Mouse (Mus musculus) kidney, postnatal 0 days (tissue): ENCODE measurements at regions not wholly inside any gene's neighbourhood (a gene's known extent, or its start where the extent isn't known, plus 50 kb on each side); places are given as distances from the start of the nearest gene placed in this dataset.
"Not testable (repeated sequence)": the region's sequence is repeated elsewhere in the genome, so short reads cannot be mapped to it uniquely, and the experiment has no call there.

Experiments
- ATAC-seq: fragments of 200-750 bp; cut with Nextera tagmentation; replicated peaks from 2 replicates; pipeline ENCODE4 v1.8.0; 2017; ENCODE audit warnings: low read depth, moderate number of reproducible peaks, moderate TSS enrichment, moderate library complexity; ENCODE audit not compliant: low FRiP score
- DNase-seq: peaks from one replicate; pipeline ENCODE4 v3.0.0-alpha.2; 2016; ENCODE audit warnings: low spot score
- H3K27ac ChIP-seq: fragments of 300-500 bp; sonication (generic); 2 replicates; pipeline ENCODE4 v1.5.1; 2014; ENCODE audit warnings: mild to moderate bottlenecking
- H3K27me3 ChIP-seq: fragments of 300-500 bp; sonication (generic); 2 replicates; pipeline ENCODE4 v1.6.1; 2014; ENCODE audit warnings: low read length, mixed read lengths; ENCODE audit not compliant: insufficient read depth
- H3K36me3 ChIP-seq: fragments of 300-500 bp; sonication (generic); 2 replicates; pipeline ENCODE4 v1.6.1; 2014; ENCODE audit warnings: low read length, mixed read lengths; ENCODE audit not compliant: insufficient read depth
- H3K4me1 ChIP-seq: fragments of 300-500 bp; sonication (generic); replicated peaks from 2 replicates; pipeline ENCODE4 v1.6.1; 2014; ENCODE audit warnings: antibody characterized with exemption, low read length, mixed read lengths; ENCODE audit not compliant: insufficient read depth
- H3K4me2 ChIP-seq: fragments of 300-500 bp; sonication (generic); 2 replicates; pipeline ENCODE4 v1.6.1; 2014; ENCODE audit warnings: mild to moderate bottlenecking, low read length, moderate library complexity, mixed read lengths
- H3K4me3 ChIP-seq: fragments of 300-500 bp; sonication (generic); replicated peaks from 2 replicates; pipeline ENCODE4 v1.5.1; 2014; ENCODE audit warnings: low read depth, low read length
- H3K9ac ChIP-seq: fragments of 300-500 bp; sonication (generic); 2 replicates; pipeline ENCODE4 v1.6.1; 2014; ENCODE audit warnings: low read depth, low read length
- H3K9me3 ChIP-seq: fragments of 300-500 bp; sonication (generic); replicated peaks from 2 replicates; pipeline ENCODE4 v1.6.1; 2016; ENCODE audit warnings: low read length, inconsistent platforms, mixed read lengths
- CTCF ChIP-seq: IDR thresholded peaks from 2 replicates; pipeline ENCODE4 v1.5.1; 2016; ENCODE audit warnings: antibody characterized with exemption, low read depth, mild to moderate bottlenecking, moderate library complexity
- WGBS: fragments of 180-500 bp; shearing (Covaris S2); extraction: QIAGEN DNeasy Blood & Tissue Kit; methylation state at CpG from one replicate; pipeline ENCODE4 v1.1.7; 2014; 5-methylcytosine and 5-hydroxymethylcytosine counted together

DNA sequence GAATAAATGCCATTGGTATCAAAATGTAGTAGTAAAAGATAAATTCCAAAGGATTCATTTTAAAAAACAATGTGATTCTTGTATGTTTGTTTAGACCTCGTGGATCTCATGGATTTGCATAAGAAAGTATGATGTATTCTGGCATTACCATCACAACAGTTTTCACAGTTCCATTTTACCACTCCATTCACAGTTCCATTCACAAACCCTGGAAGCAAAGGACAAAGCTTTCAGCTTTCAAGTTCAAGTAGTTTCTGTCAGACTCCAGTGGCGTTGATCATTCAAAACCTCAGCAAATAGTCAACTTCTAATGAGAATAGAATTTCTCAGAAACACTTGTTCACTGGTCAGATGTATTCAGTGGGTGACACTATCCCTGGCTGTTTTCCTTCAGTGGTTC is 1157.9 kb upstream of the Cntn5 start:
- Histone ChIP-seq H3K4me3 (no peak overlapping the region), H3K9ac (no peak overlapping the region), H3K27me3 (no peaks in the 10 kb centered on the region), H3K36me3 (no peaks in the 10 kb centered on the region), H3K27ac (no peak overlapping the region), H3K4me2 (no peak overlapping the region), H3K9me3 (no peaks in the 10 kb centered on the region), H3K4me1 (no peaks in the 10 kb centered on the region)
- DNase-seq (no peak), ATAC-seq (no peak)
- no peak for TF ChIP-seq CTCF
- WGBS: 50% methylated on average over 2 of the region's 2 CpGs

DNA sequence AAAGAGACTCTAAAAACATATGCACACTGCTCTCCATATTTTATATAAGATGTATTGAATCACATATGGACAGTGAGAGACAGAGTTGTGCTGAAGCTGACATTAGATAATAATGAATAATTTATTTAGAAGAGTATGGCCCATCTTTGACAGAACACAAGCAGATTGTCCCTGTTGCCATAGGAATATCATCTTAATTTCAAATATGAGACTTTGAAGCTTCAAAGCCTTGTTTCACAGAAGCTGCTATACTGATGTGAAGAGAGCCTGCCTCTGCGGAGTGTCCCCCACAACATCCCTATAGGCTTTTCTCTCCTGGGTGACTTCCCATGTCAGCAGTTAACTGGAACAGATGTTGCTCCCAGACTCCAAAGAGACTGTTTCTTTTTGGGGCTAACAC is 1147.9 kb upstream of the Cntn5 start:
- ATAC-seq (no peak), DNase-seq (no peak)
- Histone ChIP-seq H3K4me1 (no peaks in the 10 kb centered on the region), H3K9me3 (no peaks in the 10 kb centered on the region), H3K27me3 (no peaks in the 10 kb centered on the region), H3K9ac (no peak overlapping the region), H3K4me2 (no peak overlapping the region), H3K27ac (no peak overlapping the region), H3K4me3 (no peak overlapping the region), H3K36me3 (no peaks in the 10 kb centered on the region)
- no peak for TF ChIP-seq CTCF
- 83% methylated on average over 1 of the region's 1 CpGs for WGBS

DNA sequence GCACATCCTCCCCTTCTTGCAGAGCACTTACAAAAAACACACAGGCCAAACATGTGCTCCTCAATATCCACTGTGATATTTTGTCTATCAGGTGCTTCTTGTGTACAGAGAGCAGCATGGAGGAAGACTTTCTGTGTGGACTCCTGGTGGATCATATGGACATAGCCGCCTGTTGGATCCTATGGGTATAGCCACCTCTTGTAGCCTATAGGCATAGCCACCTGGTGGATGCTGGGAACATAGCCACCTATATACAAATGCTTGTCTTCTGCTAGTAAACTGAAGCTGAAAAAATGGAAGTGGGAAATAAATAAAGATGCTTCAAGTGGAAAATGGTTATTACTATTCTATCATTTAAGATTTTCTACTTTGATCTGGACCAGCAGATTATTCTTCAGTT is 1111.4 kb upstream of the Cntn5 start:
- Histone ChIP-seq H3K27me3 (no peaks in the 10 kb centered on the region), H3K4me3 (no peak overlapping the region), H3K27ac (no peak overlapping the region), H3K9ac (no peak overlapping the region), H3K4me2 (no peak overlapping the region), H3K4me1 (no peaks in the 10 kb centered on the region), H3K36me3 (no peaks in the 10 kb centered on the region), H3K9me3 (no peaks in the 10 kb centered on the region)
- TF ChIP-seq CTCF: peak; percentile 26; the same call in 1 of the 2 replicates
- no peak for ATAC-seq
- 73% methylated on average over 1 of the region's 1 CpGs for WGBS
- DNase-seq: no peak

DNA sequence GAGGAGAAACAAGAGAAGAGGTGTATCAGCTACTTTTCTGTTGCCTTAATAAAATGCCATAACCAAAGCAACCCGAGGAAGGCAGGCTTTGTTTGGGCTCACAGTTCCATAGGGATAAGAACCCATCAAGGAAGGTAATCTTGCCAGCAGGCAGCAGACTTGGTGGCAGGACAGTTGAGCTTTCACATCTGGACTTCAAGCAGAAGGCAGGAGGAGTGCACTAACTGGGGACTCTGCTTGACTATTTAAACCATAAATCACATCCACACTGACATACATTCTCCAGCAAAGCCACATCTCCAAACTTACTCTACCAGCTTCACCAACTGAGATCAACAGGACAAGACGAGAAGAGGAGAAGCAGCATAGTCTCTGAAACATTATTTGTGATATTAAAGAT is 1094.0 kb upstream of the Cntn5 start:
- H3K4me1 ChIP-seq: no peaks in the 10 kb centered on the region
- no peaks in the 10 kb centered on the region for H3K36me3 ChIP-seq
- ATAC-seq (no peak), DNase-seq (peak; percentile 27)
- no peaks in the 10 kb centered on the region for H3K9me3 ChIP-seq
- no peak overlapping the region for H3K9ac ChIP-seq
- WGBS: 21% methylated on average over 2 of the region's 2 CpGs
- no peak overlapping the region for H3K4me3 ChIP-seq
- no peak overlapping the region for H3K27ac ChIP-seq
- no peak for TF ChIP-seq CTCF
- H3K27me3 ChIP-seq: no peaks in the 10 kb centered on the region
- no peak overlapping the region for H3K4me2 ChIP-seq

DNA sequence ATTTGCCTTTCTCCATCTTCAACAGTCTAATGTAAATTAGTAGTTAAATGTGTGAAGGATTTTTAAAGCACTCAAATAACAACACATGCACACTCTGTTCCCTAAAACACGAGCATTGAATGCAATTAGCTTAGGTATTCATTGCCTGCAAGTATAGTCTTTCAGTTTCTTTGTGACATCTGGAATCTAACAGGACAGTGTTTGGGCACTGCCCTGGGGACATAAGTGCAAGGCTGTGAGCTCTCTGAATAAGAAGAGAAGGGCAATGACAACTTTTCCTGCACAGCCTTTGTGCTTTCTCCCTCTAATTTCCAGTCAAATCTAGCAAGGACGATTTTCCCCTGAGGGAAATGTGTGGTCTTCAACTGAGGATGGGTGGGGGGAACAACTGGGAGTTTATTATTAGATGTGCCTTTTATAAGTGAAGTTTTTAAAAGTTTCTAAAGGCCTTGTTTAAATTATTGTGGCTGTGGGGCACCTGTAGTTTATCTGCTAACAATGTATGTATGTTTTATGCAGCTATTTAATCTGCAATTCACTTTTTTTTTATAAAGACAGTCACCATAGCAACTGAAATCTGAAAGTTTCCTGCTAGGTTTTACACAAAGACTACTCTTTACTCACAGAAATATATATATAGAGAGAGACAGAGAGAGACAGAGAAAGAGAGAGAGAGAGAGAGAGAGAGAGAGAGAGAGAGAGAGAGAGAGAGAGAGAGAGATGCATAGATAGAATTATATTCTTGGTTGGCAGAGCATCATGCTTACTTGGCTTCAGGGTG is 1077.7 kb upstream of the Cntn5 start:
- DNase-seq (no peak), ATAC-seq (no peak)
- Histone ChIP-seq H3K9me3 (no peaks in the 10 kb centered on the region), H3K27me3 (no peaks in the 10 kb centered on the region), H3K9ac (no peak overlapping the region), H3K36me3 (no peaks in the 10 kb centered on the region), H3K4me3 (no peak overlapping the region), H3K4me2 (no peak overlapping the region), H3K4me1 (no peaks in the 10 kb centered on the region), H3K27ac (no peak overlapping the region)
- WGBS: 38% methylated on average over 2 of the region's 2 CpGs
- TF ChIP-seq CTCF: no peak

DNA sequence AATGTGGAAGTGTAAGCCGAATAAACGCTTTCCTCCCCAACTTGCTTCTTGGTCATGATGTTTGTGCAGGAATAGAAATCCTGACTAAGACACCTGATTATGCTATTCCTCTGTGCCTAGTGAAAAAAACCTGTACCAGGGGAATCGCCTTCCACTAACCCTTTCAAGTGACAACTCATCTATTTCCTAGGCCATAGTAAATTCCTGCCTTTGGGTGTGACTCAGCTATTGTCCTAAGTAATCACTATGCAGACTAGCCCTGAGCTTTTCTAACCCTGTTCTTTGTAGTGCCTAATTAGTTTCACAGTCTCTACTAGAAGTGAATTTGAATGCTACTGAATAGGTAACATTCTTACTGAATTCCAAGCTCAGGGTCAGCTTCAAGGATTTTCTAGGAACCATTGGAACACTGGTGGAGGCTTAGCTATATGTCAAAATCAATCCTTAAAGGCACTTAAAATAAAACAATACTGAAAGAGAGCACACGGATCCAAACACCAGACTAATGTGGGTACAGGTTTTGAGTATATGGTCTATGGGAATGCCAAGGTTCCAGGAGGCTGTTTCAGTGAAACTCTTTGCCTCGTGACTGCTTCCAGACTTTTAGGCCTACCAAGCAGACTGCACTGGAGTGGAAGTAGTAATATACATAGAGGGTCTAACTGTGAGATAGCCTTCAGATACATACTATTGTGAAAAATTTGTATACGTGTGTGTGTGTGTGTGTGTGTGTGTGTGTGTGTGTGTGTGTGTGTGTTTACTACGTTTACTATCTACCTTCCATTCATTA is 1036.3 kb upstream of the Cntn5 start:
- not testable (repeated sequence) for H3K36me3 ChIP-seq, H3K9me3 ChIP-seq, H3K4me1 ChIP-seq, ATAC-seq, H3K27me3 ChIP-seq, H3K4me2 ChIP-seq, H3K4me3 ChIP-seq, H3K27ac ChIP-seq, H3K9ac ChIP-seq, DNase-seq
- 57% methylated on average over 7 of the region's 7 CpGs for WGBS
